Mouse (Mus musculus) right cerebral cortex, postnatal 14 days (tissue): ENCODE results near the gene 1700040F15Rik.
"Not testable (repeated sequence)": the region's sequence is repeated elsewhere in the genome, so short reads cannot be mapped to it uniquely, and the experiment has no call there.

Experiments used
- DNase-seq: peaks from one replicate; pipeline ENCODE4 v3.0.0; 2022

Gene 1700040F15Rik

GRCm38 (mm10) chrY:61101947-61102346 lies at the start of gene 1700040F15Rik:
TSS of gene 1700040F15Rik (plus strand) at chrY:61102247.
- DNase-seq: not testable (repeated sequence)
